Mouse (Mus musculus) liver, embryonic 14.5 days (tissue): ENCODE results near the gene BC048403. TPM values are rescaled to one million over a fixed set of nuclear protein-coding genes. Genes with fewer than 3 reads are reported as not detected.
"Not testable (repeated sequence)": the region's sequence is repeated elsewhere in the genome, so short reads cannot be mapped to it uniquely, and the experiment has no call there.

Experiments used
- ATAC-seq: fragments of 200-750 bp; cut with Nextera tagmentation; 2 replicates; pipeline ENCODE4 v1.8.0; 2017; ENCODE audit warnings: moderate number of reproducible peaks, mild to moderate bottlenecking, moderate library complexity; ENCODE audit not compliant: insufficient read depth
- DNase-seq, 3 experiments: peaks; one replicate each; pipeline ENCODE4 v3.0.0-alpha.2; 2012 to 2013; ENCODE audit warnings: low read depth in 3 of 3, low spot score in 3 of 3
- H3K27ac ChIP-seq: fragments of 300-500 bp; sonication (generic); 2 replicates; pipeline ENCODE4 v1.5.1; 2014; ENCODE audit warnings: moderate library complexity, mild to moderate bottlenecking, control low read depth, inconsistent platforms
- H3K27me3 ChIP-seq: fragments of 300-500 bp; sonication (generic); 2 replicates; pipeline ENCODE4 v1.6.1; 2014; ENCODE audit warnings: mild to moderate bottlenecking, low read length, moderate library complexity; ENCODE audit not compliant: control insufficient read depth, insufficient read depth
- H3K36me3 ChIP-seq: fragments of 300-500 bp; sonication (generic); replicated peaks from 2 replicates; pipeline ENCODE4 v1.6.1; 2014; ENCODE audit warnings: low read depth; ENCODE audit not compliant: control insufficient read depth, insufficient read depth
- H3K4me1 ChIP-seq, 2 experiments: fragments of 200-500 bp in 1 of 2; fragments of 300-500 bp in 1 of 2; sonication (generic) in 1 of 2; replicated peaks; 2 replicates each; pipeline ENCODE4 v1.6.1; 2012 to 2014; ENCODE audit warnings: antibody characterized with exemption in 1 of 2, inconsistent platforms in 1 of 2, low read length in 1 of 2; ENCODE audit not compliant: control insufficient read depth in 2 of 2, insufficient read depth in 2 of 2
- H3K4me2 ChIP-seq: fragments of 300-500 bp; sonication (generic); 2 replicates; pipeline ENCODE4 v1.6.1; 2014; ENCODE audit warnings: low read depth, mild to moderate bottlenecking, control low read depth, moderate library complexity
- H3K4me3 ChIP-seq, 2 experiments: fragments of 200-500 bp in 1 of 2; fragments of 300-500 bp in 1 of 2; sonication (generic) in 1 of 2; 2 replicates each; pipeline ENCODE4 v1.5.1; 2012 to 2014; ENCODE audit warnings: low read depth in 2 of 2, low read length in 2 of 2, mild to moderate bottlenecking in 2 of 2, control low read depth in 1 of 2, inconsistent platforms in 1 of 2, moderate library complexity in 1 of 2; ENCODE audit not compliant: insufficient read depth in 1 of 2
- H3K9ac ChIP-seq: fragments of 300-500 bp; sonication (generic); replicated peaks from 2 replicates; pipeline ENCODE4 v1.6.1; 2014; ENCODE audit warnings: mild to moderate bottlenecking, control low read depth, moderate library complexity
- H3K9me3 ChIP-seq: fragments of 300-500 bp; sonication (generic); 2 replicates; pipeline ENCODE4 v1.6.1; 2016; ENCODE audit warnings: low read length, mixed read lengths; ENCODE audit not compliant: control insufficient read depth
- CTCF ChIP-seq: IDR thresholded peaks from 2 replicates; pipeline ENCODE4 v1.5.1; 2016; ENCODE audit warnings: antibody characterized with exemption, low read depth, control low read depth
- EP300 ChIP-seq: IDR thresholded peaks from 2 replicates; pipeline ENCODE4 v1.6.1; 2016; ENCODE audit warnings: antibody characterized with exemption, low read depth
- WGBS: fragments of 180-500 bp; shearing (Covaris S2); extraction: QIAGEN DNeasy Blood & Tissue Kit; methylation state at CpG from one replicate; pipeline ENCODE4 v1.1.7; 2014; ENCODE audit not compliant: insufficient replicate concordance; 5-methylcytosine and 5-hydroxymethylcytosine counted together
- polyA plus RNA-seq, 2 experiments: library from polyadenylated mRNA; depleted of rRNA in 1 of 2; stranded (reverse) in 1 of 2; unstranded in 1 of 2; fragments of >200 nt; fragmentation: Nextera tagmentation in 1 of 2; extraction: Ambion mirVana in 1 of 2; gene quantifications; 2 replicates each; pipeline versions ENCODE4 v1.2.1 to v1.2.3; 2012 to 2014

BC048403 gene
- polyA plus RNA-seq, 2 experiments: 1.8 to 2.3 TPM

DNA sequence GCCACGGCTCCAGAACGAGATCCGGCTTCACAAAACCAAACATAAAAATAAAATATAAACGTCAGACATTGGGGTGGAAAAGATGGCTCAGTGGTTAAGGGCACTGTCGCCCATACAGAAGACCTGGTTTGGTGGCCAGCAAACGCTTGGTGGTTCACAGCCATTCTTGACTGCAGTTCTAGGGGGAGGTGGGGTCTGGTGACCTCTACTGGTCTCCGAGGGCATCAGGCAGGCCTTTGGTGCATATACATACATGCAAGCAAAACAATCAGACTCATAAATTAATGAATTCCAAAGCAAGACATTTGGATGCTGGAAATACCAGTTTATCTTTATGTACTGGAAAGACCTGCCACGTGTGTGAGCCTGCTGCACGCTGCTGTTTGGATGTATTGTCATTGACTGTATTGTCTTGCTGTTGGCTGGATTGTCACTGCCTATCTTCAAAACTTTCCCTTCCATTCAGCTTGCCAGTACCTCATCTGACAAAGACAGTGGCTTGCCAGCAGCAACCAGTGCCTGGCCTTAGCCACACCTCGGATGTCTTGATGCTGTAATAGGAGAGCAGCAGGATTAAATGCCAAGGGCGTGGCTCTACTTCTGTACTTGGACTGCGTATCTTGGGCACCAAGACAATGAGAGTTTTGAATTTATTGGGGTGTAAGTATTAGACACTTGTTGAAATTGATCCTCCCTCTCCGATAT lies 24.9 kb downstream of the BC048403 start:
- Histone ChIP-seq H3K27ac (no peak overlapping the region), H3K9me3 (no peaks in the 10 kb centered on the region), H3K27me3 (no peaks in the 10 kb centered on the region), H3K4me1 (no peaks in the 10 kb centered on the region), H3K4me2 (no peak overlapping the region), H3K4me3 (no peak overlapping the region), H3K36me3 (no peaks in the 10 kb centered on the region), H3K9ac (no peak overlapping the region)
- WGBS: 62% methylated on average over 13 of the region's 13 CpGs
- ATAC-seq (no peak), DNase-seq (no peak)
- TF ChIP-seq EP300 (no peak), CTCF (peak; percentile 33; the same call in 1 of the 2 replicates)

DNA sequence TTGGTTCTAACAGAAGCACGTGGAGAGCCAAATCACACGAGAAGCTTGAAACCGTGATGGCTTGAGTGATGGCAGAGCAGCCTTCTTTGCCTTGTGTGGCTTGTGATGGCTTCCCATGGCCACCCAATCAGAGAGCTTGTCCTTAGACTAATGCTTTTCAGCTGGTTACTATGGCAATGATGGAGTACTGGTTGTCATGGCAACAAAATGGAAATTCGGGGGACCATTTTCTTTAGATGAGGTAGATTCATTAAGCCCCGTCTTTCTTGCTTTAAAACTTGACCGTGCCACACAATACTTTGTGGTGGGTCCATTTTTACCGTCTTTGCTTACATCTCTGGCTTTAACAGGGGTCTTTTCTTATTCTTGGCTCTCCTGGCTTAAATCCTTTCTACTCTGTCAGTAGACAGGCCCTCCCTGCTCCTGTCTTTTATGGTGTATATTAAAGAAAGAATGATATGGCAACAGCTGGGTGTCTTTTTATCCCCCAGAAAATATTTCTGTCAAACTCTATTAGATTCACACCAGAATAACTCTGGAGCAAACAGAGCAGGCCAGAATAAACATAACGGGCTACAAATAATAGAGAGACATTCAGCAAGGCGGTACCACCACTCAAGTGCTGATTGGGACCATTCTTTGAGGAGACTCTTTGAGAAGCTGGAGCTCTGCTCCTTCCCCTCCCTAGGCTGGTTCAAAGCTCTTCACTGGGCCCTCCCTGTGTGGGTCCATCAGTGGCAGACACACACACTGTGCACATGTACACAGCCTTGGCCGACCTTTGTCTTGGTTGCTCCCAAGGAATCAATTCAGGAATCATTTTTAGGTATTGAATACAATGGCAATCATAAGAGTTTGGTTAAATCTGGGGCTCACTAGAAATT lies 25.7 kb downstream of the BC048403 start:
- no peak overlapping the region for H3K27ac ChIP-seq
- H3K4me3 ChIP-seq: no peak overlapping the region
- no peak overlapping the region for H3K9ac ChIP-seq
- no peaks in the 10 kb centered on the region for H3K27me3 ChIP-seq
- DNase-seq (no peak), ATAC-seq (no peak)
- H3K4me2 ChIP-seq: no peak overlapping the region
- TF ChIP-seq CTCF: no peak
- no peak for TF ChIP-seq EP300
- H3K36me3 ChIP-seq: no peaks in the 10 kb centered on the region
- H3K4me1 ChIP-seq: no peaks in the 10 kb centered on the region
- H3K9me3 ChIP-seq: no peaks in the 10 kb centered on the region
- WGBS: 69% methylated on average over 10 of the region's 10 CpGs

DNA sequence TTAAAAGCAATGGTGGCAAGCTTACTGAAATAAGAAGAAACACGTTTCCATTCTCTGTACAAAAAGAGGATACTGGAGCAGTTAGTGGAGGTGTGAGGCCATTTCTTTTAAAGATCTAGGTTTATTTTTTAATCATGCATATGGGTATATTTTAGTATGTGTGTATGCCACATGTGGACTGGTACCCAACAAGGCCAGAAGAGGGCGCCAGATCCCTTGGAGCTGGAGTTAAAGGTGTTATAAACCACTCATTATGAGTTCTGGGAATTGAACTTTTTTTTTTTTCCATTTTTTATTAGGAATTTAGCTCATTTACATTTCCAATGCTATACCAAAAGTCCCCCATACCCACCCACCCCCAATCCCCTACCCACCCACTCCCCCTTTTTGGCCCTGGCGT lies 27.6 kb downstream of the BC048403 start:
- H3K36me3 ChIP-seq, H3K4me1 ChIP-seq, H3K27ac ChIP-seq, H3K9me3 ChIP-seq, H3K27me3 ChIP-seq, H3K4me2 ChIP-seq, H3K4me3 ChIP-seq, DNase-seq, H3K9ac ChIP-seq, ATAC-seq: not testable (repeated sequence)
- WGBS: 68% methylated on average over 3 of the region's 3 CpGs
- TF ChIP-seq CTCF: peak; percentile 49

DNA sequence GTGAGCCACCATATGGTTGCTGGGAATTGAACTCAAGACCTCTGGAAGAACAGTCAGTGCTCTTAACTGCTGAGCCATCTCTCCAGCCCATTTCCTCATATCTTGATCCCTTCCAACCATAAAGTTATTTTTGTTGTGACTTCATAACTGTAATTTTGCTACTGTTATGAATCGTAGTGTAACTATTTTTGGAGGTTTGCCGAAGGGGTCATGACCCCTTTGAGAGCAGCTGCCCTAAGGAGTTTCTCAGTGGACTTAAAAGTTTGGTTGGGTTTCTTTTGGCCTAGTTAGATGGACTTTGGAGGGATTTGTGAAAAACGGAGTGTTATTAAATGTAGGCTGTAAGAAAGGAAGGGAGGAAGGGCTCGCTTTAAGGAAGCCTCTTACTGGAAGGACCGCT lies 30.0 kb downstream of the BC048403 start:
- Histone ChIP-seq H3K27ac (no peak overlapping the region), H3K4me3 (no peak overlapping the region), H3K4me2 (no peak overlapping the region), H3K9ac (no peak overlapping the region), H3K27me3 (no peaks in the 10 kb centered on the region), H3K4me1 (0 out of 4 replicates have a peak, but pooled peaks cover 0 to 1% of the 10 kb centered on the region in 2 experiments), H3K9me3 (no peaks in the 10 kb centered on the region), H3K36me3 (no peaks in the 10 kb centered on the region)
- 76% methylated on average over 5 of the region's 5 CpGs for WGBS
- DNase-seq (no peak), ATAC-seq (no peak)
- no peak for TF ChIP-seq EP300
- no peak for TF ChIP-seq CTCF
